Mouse (Mus musculus) liver, adult (tissue): ENCODE measurements at regions not wholly inside any gene's neighbourhood (a gene's known extent, or its start where the extent isn't known, plus 50 kb on each side); places are given as distances from the start of the nearest gene placed in this dataset.

Experiments
- GATA4 ChIP-seq: IDR thresholded peaks from 2 replicates; pipeline ENCODE4 v1.6.1; 2014; ENCODE audit warnings: mild to moderate bottlenecking, low read length; ENCODE audit not compliant: insufficient replicate concordance

GRCm38 (mm10) chr5:126531528-126531894, 710.1 kb upstream of the Tmem132c start:
- TF ChIP-seq GATA4, result no peak

GRCm38 (mm10) chr5:126531975-126532374, 709.6 kb upstream of the Tmem132c start:
- no peak for TF ChIP-seq GATA4

- TF ChIP-seq GATA4, result no peak
Observed at GRCm38 (mm10) chr5:126538072-126538471, 703.5 kb upstream of the Tmem132c start.

DNA sequence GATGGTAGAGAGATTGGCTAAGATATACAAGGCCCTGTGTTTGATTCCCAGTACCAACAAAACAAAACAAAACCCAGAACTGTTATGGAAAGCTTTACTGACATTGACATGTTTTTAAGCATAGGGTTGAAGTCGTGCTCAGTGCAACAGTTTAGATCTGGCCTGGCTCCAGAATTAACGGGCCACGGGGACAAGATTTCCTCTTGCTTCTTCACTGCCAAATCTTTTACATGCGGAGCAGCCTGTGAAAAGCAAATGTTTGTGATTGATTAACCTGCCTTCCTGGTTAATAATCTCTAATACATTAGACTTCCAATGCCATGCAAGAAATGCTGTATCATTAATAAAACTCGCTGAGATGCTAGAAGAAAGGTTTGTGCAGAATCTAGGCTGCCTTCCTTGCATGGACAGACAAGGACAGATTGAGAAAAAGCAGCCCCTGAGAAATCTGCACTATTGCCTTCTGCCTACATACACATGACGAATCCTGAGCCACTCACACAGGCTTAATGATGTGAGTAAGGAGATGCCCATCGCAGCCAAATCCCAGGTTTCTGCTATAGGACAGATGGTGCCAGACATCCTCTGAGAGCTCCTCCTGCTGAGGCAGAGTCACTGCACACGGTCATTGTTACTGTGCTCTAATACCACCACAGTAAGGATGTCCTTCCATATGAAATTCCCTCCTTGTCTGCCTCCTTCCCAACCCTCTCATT, 697.2 kb upstream of the Tmem132c start:
- TF ChIP-seq GATA4, result no peak

DNA sequence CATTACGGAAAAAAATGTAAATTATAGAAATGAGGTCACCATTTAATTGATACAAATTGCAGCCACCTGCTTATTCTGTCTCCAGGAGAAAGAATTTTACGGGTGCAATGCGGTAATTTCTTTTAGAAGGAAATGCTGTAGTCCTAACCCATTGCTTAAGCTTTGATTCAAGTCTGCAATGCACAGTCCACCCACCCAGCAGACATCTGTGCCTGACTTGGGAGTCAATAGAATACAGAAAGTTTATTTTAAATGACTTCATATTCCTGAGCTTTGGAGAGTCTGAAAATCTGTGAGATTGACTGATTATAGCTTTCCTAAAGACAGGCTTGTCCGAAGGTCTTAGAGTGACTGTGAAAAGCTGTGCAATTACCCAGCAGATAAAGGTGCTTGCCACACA, 693.8 kb upstream of the Tmem132c start:
- no peak for TF ChIP-seq GATA4

GRCm38 (mm10) chr5:126551676-126552075, 689.9 kb upstream of the Tmem132c start:
- no peak for TF ChIP-seq GATA4

DNA sequence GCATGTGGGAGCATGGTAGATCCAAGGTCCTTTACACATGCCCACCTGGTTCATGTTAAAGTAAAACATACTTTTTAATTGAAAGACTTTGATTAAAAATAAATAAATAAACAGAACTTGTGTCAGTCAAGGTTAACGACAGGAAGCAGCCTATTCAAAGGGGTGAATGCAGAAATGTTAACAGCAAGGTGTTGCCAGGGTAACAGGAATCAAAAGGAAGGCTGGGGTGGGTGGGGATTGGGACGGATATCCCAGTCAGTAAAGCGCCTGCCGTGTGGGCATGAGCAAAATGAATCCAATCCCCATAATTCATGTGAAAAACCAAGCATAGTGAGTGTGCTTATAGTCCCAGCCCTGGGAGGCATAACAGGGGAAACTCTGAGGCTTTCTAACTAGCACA, 682.6 kb upstream of the Tmem132c start:
- TF ChIP-seq GATA4, result no peak

- no peak for TF ChIP-seq GATA4
Observed at GRCm38 (mm10) chr5:126565817-126566216, 675.8 kb upstream of the Tmem132c start.

DNA sequence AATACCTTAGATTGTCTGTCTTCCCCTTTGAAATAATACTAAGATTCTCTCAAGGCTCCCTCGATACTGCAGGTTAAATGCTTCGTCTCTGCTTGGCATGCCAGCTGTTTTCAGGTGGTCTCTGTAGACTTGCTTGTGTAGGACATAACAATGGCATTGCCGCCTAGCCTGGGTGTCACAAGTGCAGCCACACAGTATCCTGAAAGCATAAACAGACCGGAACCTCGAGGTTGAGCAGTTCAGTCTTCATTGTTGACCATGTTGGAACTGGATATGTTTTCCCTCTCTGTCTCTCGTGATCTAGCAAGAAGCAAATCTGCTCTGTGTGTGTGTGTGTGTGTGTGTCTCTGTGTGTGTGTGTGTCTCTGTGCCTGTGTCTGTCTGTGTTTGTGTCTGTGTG, 675.4 kb upstream of the Tmem132c start:
- TF ChIP-seq GATA4, result no peak

GRCm38 (mm10) chr5:126573766-126574165, 667.8 kb upstream of the Tmem132c start:
- TF ChIP-seq GATA4, result no peak

- no peak for TF ChIP-seq GATA4
Observed at GRCm38 (mm10) chr5:126597786-126598330, 643.8 kb upstream of the Tmem132c start.

DNA sequence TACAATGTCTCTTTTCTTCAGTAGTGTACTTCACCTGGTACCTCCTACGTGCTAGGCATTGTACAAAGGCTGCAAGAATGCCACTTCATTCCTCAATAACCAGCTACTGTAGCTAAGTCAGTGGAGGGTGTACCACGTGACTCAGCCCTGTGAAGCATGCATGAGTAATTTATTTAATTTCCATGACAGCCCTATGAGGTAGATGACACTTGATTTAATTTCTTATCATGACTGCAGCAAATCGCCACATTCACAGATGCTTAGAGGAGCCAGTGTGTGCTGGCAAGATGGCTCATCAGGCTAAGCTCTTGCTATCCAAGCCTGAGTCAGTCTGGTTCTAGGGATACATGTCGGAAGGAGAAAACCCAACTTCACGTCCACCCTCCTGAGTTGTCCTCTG, 642.0 kb upstream of the Tmem132c start:
- TF ChIP-seq GATA4, result no peak

DNA sequence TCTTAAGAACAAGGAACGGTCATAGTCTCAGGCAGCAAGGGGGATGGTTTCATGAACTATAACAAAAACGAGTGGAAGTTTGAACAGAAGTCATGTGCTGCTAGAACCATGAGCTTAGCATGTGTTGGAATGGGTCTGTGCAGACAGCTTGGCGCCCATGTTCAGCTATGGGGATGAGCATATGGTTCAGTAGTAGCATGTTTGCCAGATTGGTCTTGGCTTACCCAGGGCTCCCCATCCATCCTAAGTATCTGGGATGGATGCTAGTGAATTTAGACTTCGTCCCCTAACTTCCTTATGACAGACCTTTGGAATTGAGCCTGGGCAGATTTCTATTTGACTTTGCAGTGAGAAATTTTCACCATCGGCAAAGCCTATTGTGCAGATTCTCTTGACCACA, 634.9 kb upstream of the Tmem132c start:
- no peak for TF ChIP-seq GATA4

DNA sequence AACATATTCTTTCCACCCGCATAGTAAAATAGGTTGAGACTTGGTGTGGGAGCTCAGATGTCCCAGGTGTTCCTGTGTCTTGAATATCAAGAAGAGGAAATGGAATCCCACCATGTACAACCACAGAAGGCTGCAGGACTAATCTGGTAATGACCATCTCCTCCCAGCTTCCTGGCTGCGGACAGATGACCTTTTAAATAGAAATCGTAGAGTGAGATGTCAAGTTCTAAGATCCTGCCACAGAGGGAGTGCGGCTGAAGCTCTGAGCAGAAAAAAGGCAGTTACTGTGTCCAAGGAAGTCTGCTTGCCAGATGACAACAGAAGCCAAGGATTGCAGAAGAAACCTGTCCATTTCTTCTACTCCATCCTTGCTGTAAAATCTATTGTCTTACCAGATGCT, 629.0 kb upstream of the Tmem132c start:
- TF ChIP-seq GATA4, result no peak

- no peak for TF ChIP-seq GATA4
Observed at GRCm38 (mm10) chr5:126622551-126622950, 619.1 kb upstream of the Tmem132c start.

- no peak for TF ChIP-seq GATA4
Observed at GRCm38 (mm10) chr5:126623205-126623604, 618.4 kb upstream of the Tmem132c start.

- TF ChIP-seq GATA4, result no peak
Observed at GRCm38 (mm10) chr5:126629826-126630225, 611.8 kb upstream of the Tmem132c start.
